Mouse (Mus musculus) adrenal gland, postnatal 36 days (tissue): ENCODE data around the gene Tspan1. TPM values are rescaled to one million over a fixed set of nuclear protein-coding genes. Genes with fewer than 3 reads are reported as not detected.

ENCODE experiments used
- DNase-seq, 2 experiments: peaks; one replicate each; pipeline ENCODE4 v3.0.0; 2021; ENCODE audit warnings: mixed read lengths in 1 of 2
- long read RNA-seq, 2 experiments: library from polyadenylated mRNA; stranded (forward); transcript quantifications; one replicate each; pipeline ENCODE4 v2.0.0; 2021; ENCODE audit warnings: borderline sequencing depth in 2 of 2
- total RNA-seq, 2 experiments: library from RNA; stranded (reverse); gene quantifications; 2 replicates each; pipeline ENCODE4 v1.2.3; 2021

The Tspan1 gene
- not detected for total RNA-seq
- long read RNA-seq, experiment 1 = 0 reads
- long read RNA-seq, experiment 2 = 0 reads

- no peak for DNase-seq
These were observed at the start of gene Tspan1 for GRCm38 (mm10) chr4:116167404-116167803. Gene Tspan1, minus strand, starts transcription at chr4:116167601.

- peak; percentile 32 to 62 for DNase-seq
These were observed 49.6 kb upstream of the Tspan1 start for GRCm38 (mm10) chr4:116217046-116217445.

GRCm38 (mm10) chr4:116215895-116216605 lies 48.6 kb upstream of the Tspan1 start:
- DNase-seq = no peak

GRCm38 (mm10) chr4:116208891-116209290 lies 41.5 kb upstream of the Tspan1 start:
- no peak for DNase-seq

GRCm38 (mm10) chr4:116206531-116206930 lies 39.1 kb upstream of the Tspan1 start:
- no peak for DNase-seq

GRCm38 (mm10) chr4:116204422-116204821 lies 37.0 kb upstream of the Tspan1 start:
- DNase-seq = no peak

GRCm38 (mm10) chr4:116198422-116198821 lies 31.0 kb upstream of the Tspan1 start:
- no peak for DNase-seq

GRCm38 (mm10) chr4:116193583-116194383 lies 26.4 kb upstream of the Tspan1 start:
- no peak for DNase-seq

GRCm38 (mm10) chr4:116192286-116192835 lies 25.0 kb upstream of the Tspan1 start:
- DNase-seq = peak in 1 of 2 experiments; percentile 13

GRCm38 (mm10) chr4:116185083-116185482 lies 17.7 kb upstream of the Tspan1 start:
- no peak for DNase-seq

GRCm38 (mm10) chr4:116182745-116183144 lies 15.3 kb upstream of the Tspan1 start:
- peak; percentile 28 to 39 for DNase-seq

GRCm38 (mm10) chr4:116182079-116182478 lies 14.7 kb upstream of the Tspan1 start:
- DNase-seq = no peak

GRCm38 (mm10) chr4:116177140-116177539 lies 9.7 kb upstream of the Tspan1 start:
- DNase-seq = peak; percentile 67 to 80

GRCm38 (mm10) chr4:116176543-116176988 lies 9.2 kb upstream of the Tspan1 start:
- peak; percentile 48 to 66 for DNase-seq

- no peak for DNase-seq
These were observed 8.5 kb upstream of the Tspan1 start for GRCm38 (mm10) chr4:116175711-116176542.

- no peak for DNase-seq
These were observed 7.7 kb upstream of the Tspan1 start for GRCm38 (mm10) chr4:116175136-116175535.

GRCm38 (mm10) chr4:116174466-116175116 lies 7.2 kb upstream of the Tspan1 start:
- DNase-seq = peak; percentile 29 to 70

GRCm38 (mm10) chr4:116173752-116174151 lies 6.4 kb upstream of the Tspan1 start:
- DNase-seq = no peak

- DNase-seq = no peak
These were observed 5.7 kb upstream of the Tspan1 start, which contains the start of the genes 1700042G07Rik and Gm49337 for GRCm38 (mm10) chr4:116173072-116173471. Gene 1700042G07Rik, plus strand, starts transcription at chr4:116173372. Gene Gm49337, plus strand, starts transcription at chr4:116173384.

- DNase-seq = no peak
These were observed 1.9 kb upstream of the Tspan1 start for GRCm38 (mm10) chr4:116169353-116169672.

- DNase-seq = peak; percentile 78 to 86
These were observed 1.4 kb upstream of the Tspan1 start for GRCm38 (mm10) chr4:116168617-116169352.
